Mouse (Mus musculus) midbrain, embryonic 16.5 days (tissue): ENCODE results near the gene Slc7a8. TPM values are rescaled to one million over a fixed set of nuclear protein-coding genes. Genes with fewer than 3 reads are reported as not detected.
"Not testable (repeated sequence)": the region's sequence is repeated elsewhere in the genome, so short reads cannot be mapped to it uniquely, and the experiment has no call there.

Experiments used
- ATAC-seq: fragments of 200-750 bp; cut with Nextera tagmentation; 2 replicates; pipeline ENCODE4 v1.8.0; 2017; ENCODE audit warnings: moderate TSS enrichment
- H3K27ac ChIP-seq: fragments of 300-500 bp; sonication (generic); 2 replicates; pipeline ENCODE4 v1.5.1; 2014; ENCODE audit warnings: mild to moderate bottlenecking, low read length, mixed read lengths
- H3K27me3 ChIP-seq: fragments of 300-500 bp; sonication (generic); 2 replicates; pipeline ENCODE4 v1.6.1; 2014; ENCODE audit warnings: low read depth, low read length, mixed read lengths; ENCODE audit not compliant: control insufficient read depth, insufficient read depth
- H3K36me3 ChIP-seq: fragments of 300-500 bp; sonication (generic); 2 replicates; pipeline ENCODE4 v1.6.1; 2014; ENCODE audit warnings: mild to moderate bottlenecking, low read length, moderate library complexity, mixed read lengths; ENCODE audit not compliant: control insufficient read depth, insufficient read depth
- H3K4me1 ChIP-seq: fragments of 300-500 bp; sonication (generic); 2 replicates; pipeline ENCODE4 v1.6.1; 2014; ENCODE audit warnings: mild to moderate bottlenecking, low read length, mixed read lengths; ENCODE audit not compliant: control insufficient read depth, insufficient read depth
- H3K4me2 ChIP-seq: fragments of 300-500 bp; sonication (generic); 2 replicates; pipeline ENCODE4 v1.6.1; 2014; ENCODE audit warnings: mild to moderate bottlenecking, low read length, mixed read lengths
- H3K4me3 ChIP-seq: fragments of 300-500 bp; sonication (generic); 2 replicates; pipeline ENCODE4 v1.5.1; 2014; ENCODE audit warnings: low read depth, mild to moderate bottlenecking, low read length, moderate library complexity, mixed read lengths
- H3K9ac ChIP-seq: fragments of 300-500 bp; sonication (generic); 2 replicates; pipeline ENCODE4 v1.6.1; 2014; ENCODE audit warnings: low read depth, low read length, mixed read lengths
- H3K9me3 ChIP-seq: fragments of 300-500 bp; sonication (generic); replicated peaks from 2 replicates; pipeline ENCODE4 v1.6.1; 2014; ENCODE audit warnings: mild to moderate bottlenecking, low read length, mixed read lengths; ENCODE audit not compliant: control insufficient read depth, poor library complexity, severe bottlenecking
- WGBS: fragments of 180-500 bp; shearing (Covaris S2); extraction: QIAGEN DNeasy Blood & Tissue Kit; methylation state at CpG from one replicate; pipeline ENCODE4 v1.1.7; 2014; 5-methylcytosine and 5-hydroxymethylcytosine counted together
- polyA plus RNA-seq: library from polyadenylated mRNA; unstranded; fragments of >200 nt; fragmentation: Nextera tagmentation; extraction: Ambion mirVana; gene quantifications from 2 replicates; pipeline ENCODE4 v1.2.1, GENCODE M21; 2015

Gene Slc7a8
- polyA plus RNA-seq, 1 experiment from 2014 or later, result 8.8 TPM

GRCm38 (mm10) chr14:54770373-54770772, 11.4 kb downstream of the Slc7a8 start:
- no peak for ATAC-seq

GRCm38 (mm10) chr14:54769068-54769425, 12.7 kb downstream of the Slc7a8 start:
- Histone ChIP-seq H3K9ac (no peak overlapping the region), H3K4me3 (no peak overlapping the region), H3K27ac (no peak overlapping the region), H3K4me1 (no peaks in the 10 kb centered on the region; the same call in none of the 2 replicates), H3K36me3 (no peaks in the 10 kb centered on the region), H3K4me2 (no peak overlapping the region), H3K9me3 (no peaks in the 10 kb centered on the region), H3K27me3 (no peaks in the 10 kb centered on the region)
- no peak for ATAC-seq
- WGBS, result 93% methylated on average over 5 of the region's 5 CpGs

More at GRCm38 (mm10) chr14:54770373-54770772, 11.4 kb downstream of the Slc7a8 start:
- 98% methylated on average over 5 of the region's 5 CpGs for WGBS
- H3K4me2 ChIP-seq, result no peak overlapping the region
- no peaks in the 10 kb centered on the region for H3K9me3 ChIP-seq
- H3K36me3 ChIP-seq, result no peaks in the 10 kb centered on the region
- H3K9ac ChIP-seq, result no peak overlapping the region
- no peaks in the 10 kb centered on the region for H3K27me3 ChIP-seq
- no peak overlapping the region for H3K27ac ChIP-seq
- no peak overlapping the region for H3K4me3 ChIP-seq
- no peaks in the 10 kb centered on the region; the same call in none of the 2 replicates for H3K4me1 ChIP-seq

- no peak for ATAC-seq
- Histone ChIP-seq H3K9me3 (no peaks in the 10 kb centered on the region), H3K27ac (no peak overlapping the region), H3K4me2 (no peak overlapping the region), H3K4me1 (no peaks in the 10 kb centered on the region; the same call in none of the 2 replicates), H3K27me3 (no peaks in the 10 kb centered on the region), H3K36me3 (no peaks in the 10 kb centered on the region), H3K9ac (no peak overlapping the region), H3K4me3 (no peak overlapping the region)
- WGBS, result 89% methylated on average over 10 of the region's 10 CpGs
These were observed 13.3 kb downstream of the Slc7a8 start for GRCm38 (mm10) chr14:54768314-54769067.

GRCm38 (mm10) chr14:54766937-54767336, 14.8 kb downstream of the Slc7a8 start:
- not testable (repeated sequence) for ATAC-seq, H3K9ac ChIP-seq, H3K4me1 ChIP-seq, H3K27me3 ChIP-seq, H3K4me2 ChIP-seq, H3K4me3 ChIP-seq, H3K36me3 ChIP-seq, H3K27ac ChIP-seq, H3K9me3 ChIP-seq
- 96% methylated on average over 4 of the region's 7 CpGs for WGBS

GRCm38 (mm10) chr14:54756382-54756781, 25.4 kb downstream of the Slc7a8 start:
- Histone ChIP-seq H3K27me3 (no peaks in the 10 kb centered on the region), H3K4me3 (no peak overlapping the region), H3K27ac (no peak overlapping the region), H3K4me1 (peaks cover 12% of the 10 kb centered on the region), H3K9ac (no peak overlapping the region), H3K36me3 (no peaks in the 10 kb centered on the region), H3K9me3 (no peaks in the 10 kb centered on the region), H3K4me2 (no peak overlapping the region)
- WGBS, result 88% methylated on average over 6 of the region's 6 CpGs
- no peak for ATAC-seq

- H3K27me3 ChIP-seq, result no peaks in the 10 kb centered on the region
- no peaks in the 10 kb centered on the region for H3K36me3 ChIP-seq
- 13% methylated on average over 6 of the region's 6 CpGs for WGBS
- H3K4me1 ChIP-seq, result peaks cover 12% of the 10 kb centered on the region
- ATAC-seq, result peak; percentile 42; the same call in 1 of the 2 replicates
- no peak overlapping the region for H3K4me2 ChIP-seq
- no peaks in the 10 kb centered on the region for H3K9me3 ChIP-seq
- H3K9ac ChIP-seq, result no peak overlapping the region
- H3K27ac ChIP-seq, result peak overlapping the region; percentile 31
- H3K4me3 ChIP-seq, result no peak overlapping the region
These were observed 27.1 kb downstream of the Slc7a8 start for GRCm38 (mm10) chr14:54754602-54755018.

GRCm38 (mm10) chr14:54753986-54754601, 27.7 kb downstream of the Slc7a8 start:
- Histone ChIP-seq H3K27ac (no peak overlapping the region; the same call in 1 of the 2 replicates), H3K36me3 (no peaks in the 10 kb centered on the region), H3K4me3 (no peak overlapping the region), H3K4me1 (peaks cover 12% of the 10 kb centered on the region), H3K9ac (no peak overlapping the region), H3K4me2 (no peak overlapping the region), H3K27me3 (no peaks in the 10 kb centered on the region), H3K9me3 (no peaks in the 10 kb centered on the region)
- no peak for ATAC-seq
- 67% methylated on average over 14 of the region's 14 CpGs for WGBS

GRCm38 (mm10) chr14:54752938-54753337, 28.8 kb downstream of the Slc7a8 start:
- WGBS, result 86% methylated on average over 6 of the region's 6 CpGs
- no peak for ATAC-seq
- no peaks in the 10 kb centered on the region for H3K27me3 ChIP-seq

GRCm38 (mm10) chr14:54751768-54752167, 30.0 kb downstream of the Slc7a8 start:
- Histone ChIP-seq H3K4me2 (no peak overlapping the region), H3K27ac (no peak overlapping the region), H3K9ac (no peak overlapping the region), H3K4me3 (no peak overlapping the region), H3K4me1 (peaks cover 12% of the 10 kb centered on the region), H3K36me3 (no peaks in the 10 kb centered on the region), H3K27me3 (no peaks in the 10 kb centered on the region), H3K9me3 (no peaks in the 10 kb centered on the region)
- WGBS, result 88% methylated on average over 1 of the region's 1 CpGs
- ATAC-seq, result no peak

More at GRCm38 (mm10) chr14:54752938-54753337, 28.8 kb downstream of the Slc7a8 start:
- no peak overlapping the region for H3K4me2 ChIP-seq
- peaks cover 12% of the 10 kb centered on the region for H3K4me1 ChIP-seq
- H3K27ac ChIP-seq, result no peak overlapping the region
- no peak overlapping the region for H3K9ac ChIP-seq
- no peak overlapping the region for H3K4me3 ChIP-seq
- no peaks in the 10 kb centered on the region for H3K36me3 ChIP-seq
- H3K9me3 ChIP-seq, result no peaks in the 10 kb centered on the region
